Mouse (Mus musculus) spleen, postnatal 4 days (tissue): ENCODE data around the gene Map7d1.

Source experiments
- DNase-seq, 2 experiments: peaks; one replicate each; pipeline ENCODE4 v3.0.0; 2022; ENCODE audit warnings: low spot score in 2 of 2

The Map7d1 gene

DNA sequence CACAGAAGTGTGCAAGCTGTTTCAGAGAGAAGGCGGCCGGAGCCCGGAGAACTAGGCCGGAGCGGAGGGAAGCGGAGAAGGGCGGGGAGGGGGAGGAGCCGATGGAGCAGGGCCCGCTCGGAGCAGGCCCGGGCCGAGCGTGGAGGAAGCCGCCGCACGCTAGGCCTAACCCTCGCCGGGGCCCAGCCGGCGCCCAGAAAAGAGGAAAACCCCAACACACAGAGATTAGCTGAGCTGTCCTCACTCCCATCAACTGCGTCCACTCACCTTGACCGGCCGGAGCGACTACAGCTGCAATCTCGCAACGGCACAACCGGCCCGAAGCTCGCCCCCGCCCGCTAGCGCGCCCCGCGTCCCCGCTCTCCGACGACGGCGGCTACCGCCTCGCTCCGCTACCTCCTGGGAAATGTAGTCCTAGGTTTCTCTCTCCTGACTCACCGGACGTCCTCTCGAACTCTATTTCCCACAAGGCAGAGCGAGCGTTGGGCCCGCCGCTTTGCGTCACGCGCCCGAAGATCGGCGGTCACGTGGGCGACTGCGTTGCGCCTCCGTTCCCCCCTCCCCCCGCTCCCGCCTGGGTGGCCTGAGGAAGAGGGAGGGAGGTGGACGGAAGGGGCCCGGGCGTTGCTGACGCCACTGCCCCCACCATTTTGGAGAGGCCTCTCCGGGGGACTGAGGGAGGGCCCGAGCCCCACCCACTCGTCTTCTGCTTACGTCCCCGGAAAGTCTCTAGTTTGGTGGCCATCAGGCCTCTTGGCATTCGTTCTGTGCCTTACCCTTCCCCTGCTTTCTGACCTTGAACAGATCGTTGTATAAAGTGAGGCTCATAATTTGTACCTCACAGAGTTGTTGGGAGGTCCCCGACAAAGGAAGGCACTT, 53.6 kb downstream of the Map7d1 start, which contains the start of gene Thrap3:
Gene Thrap3, minus strand, starts transcription at position 458 of the 879 bp plus-strand sequence.
- peak; percentile 97 to 98 for DNase-seq

DNA sequence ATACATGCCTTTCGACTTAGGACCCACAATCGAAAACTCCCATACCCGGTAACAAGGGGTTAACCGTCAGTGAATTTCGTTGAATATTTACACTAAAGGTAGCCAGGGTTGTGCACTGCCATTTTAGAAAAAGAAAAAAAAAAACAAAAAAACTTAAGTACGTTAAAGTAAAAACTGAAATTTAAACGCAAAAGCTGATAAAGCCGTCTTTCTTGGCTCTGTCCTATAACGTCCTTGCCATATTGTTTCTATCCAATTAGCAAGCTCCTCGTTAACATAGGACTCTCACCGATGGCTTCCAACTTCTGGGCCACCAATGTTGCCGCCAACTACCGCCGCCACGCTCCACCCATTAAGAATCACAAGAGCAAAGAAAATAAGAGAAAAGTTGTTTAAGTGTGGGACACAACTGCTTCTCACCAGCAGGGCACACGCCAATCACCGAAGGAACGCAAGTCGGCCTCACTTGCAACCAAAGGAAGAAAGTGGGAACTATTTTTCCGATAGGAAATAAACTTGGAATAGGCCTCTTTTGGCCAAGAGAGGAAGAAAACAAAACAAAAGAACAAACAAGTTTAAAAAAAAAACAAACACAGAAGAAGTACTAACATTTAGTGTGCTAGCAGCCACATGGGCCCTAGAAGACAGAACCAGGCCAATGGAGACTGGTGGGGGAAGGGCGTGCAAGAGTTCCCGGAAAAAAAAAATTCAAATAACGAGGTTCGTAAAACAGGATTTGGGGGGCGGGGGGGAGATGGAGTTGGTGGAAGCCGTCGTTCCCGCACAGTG, 54.4 kb downstream of the Map7d1 start:
- peak; percentile 60 to 77 for DNase-seq

DNA sequence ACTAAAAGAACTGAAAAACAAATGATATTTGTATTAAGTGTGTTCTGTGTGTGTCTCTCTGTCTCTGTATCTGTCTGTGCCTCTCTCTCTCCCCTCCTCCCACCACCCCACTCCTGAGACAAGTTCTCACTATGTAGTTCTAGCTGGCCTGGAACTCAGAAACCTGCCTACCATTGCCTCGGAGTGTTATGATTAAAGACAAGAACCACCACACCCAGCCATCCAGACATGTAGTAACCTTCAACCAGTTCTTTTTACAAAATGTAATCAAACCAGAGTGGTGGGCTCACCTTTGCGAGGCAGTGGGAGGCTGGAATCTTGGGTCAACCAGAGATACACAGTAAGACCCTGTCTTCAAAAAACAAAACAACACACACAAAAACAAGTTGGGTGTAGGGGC, 55.5 kb downstream of the Map7d1 start:
- no peak for DNase-seq

DNA sequence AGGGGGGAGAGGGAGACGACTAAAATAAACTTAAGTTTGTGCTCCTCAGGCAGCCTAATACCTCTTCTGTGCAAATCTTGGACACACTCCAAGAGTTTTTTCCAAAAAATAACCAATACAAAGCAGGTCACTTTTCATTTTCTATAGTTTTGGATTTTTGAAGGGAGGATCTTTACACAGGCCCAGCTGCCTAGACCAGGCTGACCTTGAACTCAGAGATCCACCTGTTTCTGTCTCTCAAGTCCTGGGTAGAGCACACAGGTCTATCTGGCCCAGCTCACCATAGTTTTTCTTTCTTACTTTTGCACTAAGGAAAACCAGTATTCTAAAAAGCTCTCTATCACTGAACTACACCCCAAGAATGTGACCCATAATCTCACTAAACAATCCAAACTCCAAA, 56.1 kb downstream of the Map7d1 start:
- DNase-seq: no peak

DNA sequence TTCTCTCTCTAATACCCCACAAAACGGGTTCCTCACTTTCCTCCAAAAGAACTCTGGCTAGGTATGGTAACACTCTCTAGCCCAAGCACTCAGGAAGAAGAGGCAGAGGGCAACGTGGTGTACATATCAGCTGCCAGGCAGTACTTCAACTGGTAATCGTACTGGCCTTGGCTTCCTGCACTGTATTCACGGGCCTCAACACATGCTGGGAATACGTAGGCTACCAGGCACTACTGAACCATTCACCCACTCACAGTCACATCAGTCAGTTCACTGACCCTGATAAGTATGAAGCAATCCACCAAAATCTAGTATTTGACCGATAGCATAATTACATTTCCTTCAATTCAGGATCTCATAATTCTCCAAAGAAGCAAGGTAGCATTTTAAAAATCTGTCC, 56.6 kb downstream of the Map7d1 start:
- DNase-seq: no peak

DNA sequence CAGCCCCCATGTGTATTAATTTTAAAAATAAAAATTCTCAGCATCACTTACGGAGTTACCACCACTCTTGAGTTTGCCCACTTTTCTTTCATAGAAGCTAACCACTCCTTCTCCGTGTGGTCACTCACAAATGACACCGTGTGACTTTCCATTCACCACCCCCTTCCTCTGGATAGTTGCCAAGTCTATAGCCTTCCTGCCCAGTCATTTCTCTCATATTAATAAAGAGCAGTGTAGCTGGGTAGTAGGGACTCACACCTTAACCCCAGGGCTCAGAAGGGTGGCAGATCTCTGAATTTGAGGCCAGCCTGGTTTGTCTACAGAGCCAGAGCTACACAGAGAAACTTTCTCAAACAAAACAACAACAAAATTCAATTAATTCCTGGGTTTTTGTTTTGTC, 58.7 kb downstream of the Map7d1 start:
- DNase-seq: no peak

DNA sequence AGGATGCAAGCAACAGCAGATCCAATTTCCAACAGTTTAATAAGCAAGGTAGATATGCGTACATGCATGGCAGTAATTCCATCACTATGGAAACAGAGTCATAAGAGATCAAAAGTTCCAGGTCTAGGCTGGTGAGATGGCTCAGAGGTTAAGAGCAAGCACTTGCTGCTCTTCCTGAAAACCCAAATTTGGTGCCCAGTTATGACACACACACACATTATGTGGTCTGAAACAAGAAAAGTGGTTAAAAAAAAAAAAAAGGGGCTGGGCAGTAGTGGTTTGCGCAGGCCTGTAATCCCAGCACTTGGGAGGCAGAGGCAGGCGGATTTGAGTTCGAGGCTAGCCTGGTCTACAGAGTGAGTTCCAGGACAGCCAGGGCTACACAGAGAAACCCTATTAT, 61.2 kb downstream of the Map7d1 start:
- DNase-seq: no peak

DNA sequence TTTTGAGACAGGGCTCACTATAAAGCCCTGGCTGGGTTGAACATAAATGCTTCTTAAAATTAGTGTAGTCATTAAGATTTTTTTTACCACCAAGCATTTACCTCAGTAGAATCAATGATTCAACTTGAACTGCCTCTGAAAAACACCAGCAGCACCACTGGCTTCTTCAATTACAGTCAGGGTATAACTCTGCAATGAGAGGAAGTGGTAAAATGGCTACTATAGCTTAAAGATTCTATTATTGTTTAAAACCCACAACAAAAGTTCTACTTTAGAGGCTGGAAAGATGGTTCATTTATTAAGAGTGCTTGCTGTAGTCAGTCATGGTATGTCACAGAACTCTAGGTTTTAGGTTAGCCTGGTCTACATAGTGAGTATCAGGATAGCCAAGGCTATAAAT, 61.9 kb downstream of the Map7d1 start:
- DNase-seq: no peak

DNA sequence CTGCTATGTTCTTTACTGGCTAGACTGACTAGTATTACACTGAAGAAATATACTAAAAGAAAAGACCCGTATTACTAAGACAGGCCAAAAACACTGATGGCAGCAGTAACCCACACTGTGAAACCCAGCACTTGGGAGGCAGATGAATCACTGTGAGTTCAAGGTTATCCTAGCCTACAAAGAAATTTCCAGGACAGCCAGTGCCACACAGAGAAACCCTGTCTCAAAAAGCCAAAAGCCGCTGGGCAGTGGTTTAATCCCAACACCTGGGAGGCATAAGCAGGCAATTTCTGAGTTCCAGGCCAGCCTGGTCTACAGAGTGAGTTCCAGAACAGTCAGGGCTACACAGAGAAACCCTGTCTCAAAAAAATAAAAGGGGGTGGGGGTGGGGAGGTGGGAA, 65.5 kb downstream of the Map7d1 start:
- no peak for DNase-seq

DNA sequence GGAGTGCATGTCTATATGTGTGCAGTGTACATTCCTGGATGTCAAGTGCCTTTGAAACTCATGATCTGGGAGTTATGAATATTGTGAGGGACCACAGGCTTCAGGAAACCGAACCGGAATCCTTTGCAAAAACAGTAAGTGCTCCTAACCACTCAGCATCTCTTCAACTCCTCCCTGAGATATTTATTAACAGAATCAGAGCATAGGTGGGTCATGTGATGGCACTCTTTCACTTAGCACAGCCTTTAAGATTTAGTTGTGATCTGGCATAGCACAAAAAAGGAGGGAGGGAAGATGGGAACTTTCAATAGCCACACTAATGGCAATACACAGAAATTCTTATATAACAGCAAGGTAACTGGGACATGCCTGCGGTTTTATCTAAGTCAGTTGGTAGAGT, 69.0 kb downstream of the Map7d1 start:
- DNase-seq: no peak

DNA sequence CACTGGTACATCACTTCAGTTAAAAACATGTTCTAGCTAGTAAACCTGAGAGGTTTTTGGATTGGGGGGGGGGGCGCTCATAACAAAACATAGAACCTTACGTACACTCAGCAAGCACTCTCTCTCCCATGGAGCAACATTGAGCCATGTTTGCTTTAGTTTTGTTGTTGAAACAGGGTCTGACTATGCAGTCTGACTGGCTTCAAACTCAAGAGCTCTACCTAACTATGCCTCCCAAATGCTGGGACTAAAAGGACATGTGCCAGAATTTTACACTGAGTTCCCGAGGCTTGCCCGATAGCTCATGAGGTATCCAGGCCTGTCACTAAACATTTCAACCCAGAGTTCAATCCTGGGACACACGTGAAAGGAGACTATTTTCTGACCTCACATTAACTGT, 73.1 kb downstream of the Map7d1 start:
- no peak for DNase-seq
